Mouse (Mus musculus): Measurements from ENCODE around the gene Psme2.

GRCm38 (mm10) chr14:55604823-55605222 is 13.9 kb upstream of the Psme2 start:
- TF ChIP-seq POLR2A (IDR thresholded peaks at IDR 0.05; ENCODE audit: borderline replicate concordance, extremely low read depth, low read depth, low read length): no peak
- TF ChIP-seq CTCF (IDR thresholded peaks at IDR 0.05; ENCODE audit: insufficient read depth, low read length): no peak
